Mouse (Mus musculus): ENCODE results near the gene Trim5. TPM values are rescaled to one million over a fixed set of nuclear protein-coding genes. Genes with fewer than 3 reads are reported as not detected.

Gene Trim5
- total RNA-seq, 1 experiment from 2014 or later, result 3.0 TPM

Other genes starting within 250 kb of the Trim5 start
- not detected in 2 replicates for gene Olfr642, start 235.4 kb downstream of the Trim5 start, total RNA-seq (2021)
- gene 4930516K23Rik, start 226.6 kb downstream of the Trim5 start, total RNA-seq (2021), result not detected in 2 replicates
- not detected in 2 replicates for gene Olfr644, start 216.2 kb downstream of the Trim5 start, total RNA-seq (2021)
- not detected in 2 replicates for gene Olfr645, start 202.6 kb downstream of the Trim5 start, total RNA-seq (2021)
- gene Olfr646, start 183.2 kb downstream of the Trim5 start, total RNA-seq (2021), result not detected in 2 replicates
- gene Ubqln5, start 158.3 kb downstream of the Trim5 start, total RNA-seq (2021), result not detected in 2 replicates
- not detected in 2 replicates for gene Olfr643, start 150.7 kb downstream of the Trim5 start, total RNA-seq (2021)
- gene Ubqln3, start 144.8 kb downstream of the Trim5 start, total RNA-seq (2021), result not detected in 2 replicates
- not detected in 2 replicates for gene Ubqlnl, start 137.5 kb downstream of the Trim5 start, total RNA-seq (2021)
- gene Olfm5, start 123.3 kb downstream of the Trim5 start, total RNA-seq (2021), result not detected in 2 replicates
- not detected in 2 replicates for gene Olfr648, start 104.7 kb downstream of the Trim5 start, total RNA-seq (2021)
- gene Olfr649, start 92.1 kb downstream of the Trim5 start, total RNA-seq (2021), result not detected in 2 replicates
- gene Trim6, start 69.3 kb downstream of the Trim5 start, total RNA-seq (2021), result 0.30 and 0.74 TPM in 2 replicates
- 5.9 and 7.7 TPM in 2 replicates for gene Trim34a, start 43.6 kb downstream of the Trim5 start, total RNA-seq (2021)
- gene Trim12a, start 27.4 kb upstream of the Trim5 start, total RNA-seq (2021), result 8.1 and 17.0 TPM in 2 replicates
- 0.38 and 0.52 TPM in 2 replicates for gene Trim34b, start 41.4 kb upstream of the Trim5 start, total RNA-seq (2021)
- gene Trim12c, start 65.3 kb upstream of the Trim5 start, total RNA-seq (2021), result 8.4 and 11.6 TPM in 2 replicates
- 0.53 TPM in 1 of 2 replicates, not detected in the other for gene Trim30b, start 81.8 kb upstream of the Trim5 start, total RNA-seq (2021)
- 0.23 TPM in 1 of 2 replicates, not detected in the other for gene Trim30c, start 112.7 kb upstream of the Trim5 start, total RNA-seq (2021)
- 3.6 and 7.3 TPM in 2 replicates for gene Trim30a, start 177.1 kb upstream of the Trim5 start, total RNA-seq (2021)
- gene Trim30d, start 219.8 kb upstream of the Trim5 start, total RNA-seq (2021), result 4.1 and 4.3 TPM in 2 replicates

Data from adrenal gland, postnatal 14 days (tissue).